Mouse (Mus musculus): ENCODE measurements around the gene Gm11985. TPM values are rescaled to one million over a fixed set of nuclear protein-coding genes. Genes with fewer than 3 reads are reported as not detected.

Gm11985 gene
- polyA plus RNA-seq, 1 experiment from 2014 or later = 0.19 TPM

Other genes starting within 250 kb of the Gm11985 start
- gene Adcy1, start 125.1 kb downstream of the Gm11985 start, polyA plus RNA-seq (2015; fragmentation: Nextera tagmentation; extraction: Ambion mirVana) = 1.0 and 1.1 TPM in 2 replicates
- gene Igfbp1, start 9.2 kb upstream of the Gm11985 start, polyA plus RNA-seq (2015; fragmentation: Nextera tagmentation; extraction: Ambion mirVana) = 2.3 and 3.6 TPM in 2 replicates
- 152 and 164 TPM in 2 replicates for gene Igfbp3, start 25.4 kb upstream of the Gm11985 start, polyA plus RNA-seq (2015; fragmentation: Nextera tagmentation; extraction: Ambion mirVana)